Mouse (Mus musculus) C2C12 (cell line): ENCODE measurements at regions not wholly inside any gene's neighbourhood (a gene's known extent, or its start where the extent isn't known, plus 50 kb on each side); places are given as distances from the start of the nearest gene placed in this dataset.

ENCODE experiments used
- CTCF ChIP-seq: IDR thresholded peaks from one replicate; pipeline ENCODE4 v1.5.1; 2011; ENCODE audit not compliant: control insufficient read depth, insufficient read depth, insufficient read length
- MAX ChIP-seq: IDR thresholded peaks from one replicate; pipeline ENCODE4 v1.6.1; 2011; ENCODE audit warnings: mild to moderate bottlenecking, control low read depth
- MYOG ChIP-seq: IDR thresholded peaks from one replicate; pipeline ENCODE4 v1.6.1; 2011; ENCODE audit not compliant: control insufficient read depth, insufficient read length; ENCODE audit errors: extremely low read depth

DNA sequence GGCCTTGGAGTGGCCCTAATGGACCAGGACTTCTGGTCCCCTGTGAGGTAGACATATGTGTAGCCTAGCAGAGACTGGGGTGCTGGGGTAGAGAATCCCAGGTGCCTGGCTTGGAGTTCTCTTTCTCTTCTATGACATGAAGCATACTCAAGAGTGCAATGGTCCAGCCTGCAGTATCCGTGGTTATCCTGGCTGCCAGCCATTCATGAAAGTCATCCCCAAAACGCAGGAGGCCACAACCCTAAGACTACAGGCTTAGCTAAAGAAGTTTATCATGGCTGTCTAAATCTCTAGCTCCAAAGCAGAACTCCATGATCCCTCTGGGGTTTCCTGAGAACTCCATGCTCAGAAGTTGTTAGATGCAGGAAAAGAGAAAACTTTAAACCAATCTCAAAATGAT is 117.0 kb downstream of the Chic2 start:
- TF ChIP-seq CTCF (no peak), MYOG (no peak), MAX (no peak)
